Mouse (Mus musculus): Measurements from ENCODE around the gene Fut2.
A peak's percentile ranks its signal among the peaks of the same experiment; 100 is the strongest.

Fut2 gene

DNA sequence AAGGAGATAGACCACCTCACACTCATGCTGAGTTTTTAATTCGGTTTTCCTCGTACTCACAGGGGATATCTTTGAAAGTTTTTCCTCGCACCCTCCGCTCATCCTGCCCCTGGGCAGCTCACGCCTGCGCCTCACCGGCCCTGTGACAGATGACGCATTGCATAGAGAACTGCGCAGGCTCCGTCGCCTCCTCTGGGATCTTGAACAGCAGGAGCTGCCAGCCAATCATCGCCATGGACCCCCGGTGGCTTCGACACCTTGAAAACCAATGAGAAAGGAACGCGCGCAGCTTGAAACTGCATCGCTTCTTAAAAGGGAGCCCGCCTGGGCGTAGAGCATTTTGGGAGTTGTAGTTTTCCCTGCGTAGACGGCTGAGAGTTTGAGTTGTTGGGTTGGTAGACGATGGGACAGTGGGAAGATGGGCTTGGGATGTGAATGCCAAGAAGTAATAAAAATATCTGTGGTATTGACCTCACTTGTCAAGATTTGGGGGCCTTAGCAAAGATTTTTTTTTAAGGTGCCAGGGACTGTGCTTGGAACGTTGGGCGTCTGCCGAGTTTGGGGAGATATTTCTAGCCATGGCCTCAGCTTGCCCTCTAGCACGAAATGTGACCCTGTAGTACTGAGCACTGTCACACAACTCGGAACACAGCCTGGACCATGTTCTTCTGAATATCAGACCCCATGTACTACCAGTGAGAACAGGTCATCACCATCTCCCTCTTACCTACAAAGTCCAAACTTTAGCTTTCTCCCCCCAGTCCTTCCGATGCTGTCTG is 27.4 kb downstream of the Fut2 start:
- peak; percentile 98 for DNase-seq (ENCODE audit: low spot score in 2 of 2)

DNA sequence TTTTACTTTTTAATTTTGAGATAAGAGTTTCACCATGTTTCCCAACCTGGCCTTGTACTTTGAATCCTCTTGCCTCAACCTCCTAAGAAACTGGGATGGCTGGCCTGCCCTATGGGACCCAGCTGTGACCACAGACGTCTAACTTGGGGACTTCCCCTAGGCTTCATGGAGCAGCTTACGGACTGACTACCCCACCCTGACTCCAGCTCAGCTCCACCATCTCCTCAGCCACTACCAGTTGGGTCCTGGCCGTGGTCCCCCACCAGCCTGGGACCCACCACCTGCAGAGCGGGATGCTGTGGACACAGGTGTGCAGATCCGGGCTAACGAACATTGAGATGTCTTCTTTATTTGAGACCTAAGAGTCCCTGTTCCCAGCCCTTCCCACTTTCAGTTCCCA is 28.5 kb downstream of the Fut2 start:
- no peak for DNase-seq (ENCODE audit: low spot score in 2 of 2)

DNA sequence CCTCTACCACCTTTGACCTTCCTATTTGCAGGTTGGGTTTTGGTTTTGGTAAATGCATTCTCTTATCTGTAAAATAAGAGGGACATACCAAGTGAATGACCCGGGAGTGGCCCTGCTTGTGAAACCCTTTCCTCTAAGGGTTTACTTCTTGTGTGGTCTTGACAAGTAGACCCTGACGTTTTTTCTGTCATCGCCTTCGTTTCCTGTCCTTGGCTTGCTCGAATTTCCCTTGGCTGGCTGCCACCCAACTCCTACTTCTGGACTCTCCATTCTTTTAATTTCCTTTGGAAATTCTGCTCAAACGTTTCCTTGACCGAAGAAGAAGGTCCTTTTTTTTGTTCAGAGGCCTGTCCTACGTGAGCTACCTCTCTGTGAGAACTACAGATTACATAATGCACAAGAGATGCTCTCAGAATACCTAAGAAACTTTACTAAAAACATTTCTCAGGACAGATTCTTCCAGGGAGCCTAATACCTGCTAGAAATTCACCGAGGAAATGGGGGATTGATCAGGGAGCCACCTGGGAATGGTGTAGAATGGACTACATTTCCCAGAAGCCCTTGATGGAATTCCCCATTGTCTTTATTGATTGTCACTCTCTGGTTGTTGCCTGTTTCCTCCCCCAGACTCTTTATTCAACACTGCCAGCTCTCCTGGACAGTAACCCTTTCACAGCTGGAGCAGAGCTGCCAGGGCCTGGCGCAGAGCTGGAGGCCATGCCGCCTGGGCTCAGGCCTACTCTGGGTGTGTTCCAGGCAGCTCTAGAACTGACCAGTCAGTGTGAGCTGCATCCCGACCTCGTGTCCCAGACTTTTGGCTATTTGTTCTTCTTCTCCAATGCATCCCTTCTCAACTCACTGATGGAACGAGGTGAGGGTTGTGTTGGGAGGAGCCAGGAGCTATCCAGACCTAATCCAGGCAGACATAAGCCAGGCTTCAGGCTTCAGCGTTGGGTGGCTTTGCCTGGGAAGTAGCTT is 30.2 kb downstream of the Fut2 start:
- no peak for DNase-seq (ENCODE audit: low spot score in 2 of 2)

DNA sequence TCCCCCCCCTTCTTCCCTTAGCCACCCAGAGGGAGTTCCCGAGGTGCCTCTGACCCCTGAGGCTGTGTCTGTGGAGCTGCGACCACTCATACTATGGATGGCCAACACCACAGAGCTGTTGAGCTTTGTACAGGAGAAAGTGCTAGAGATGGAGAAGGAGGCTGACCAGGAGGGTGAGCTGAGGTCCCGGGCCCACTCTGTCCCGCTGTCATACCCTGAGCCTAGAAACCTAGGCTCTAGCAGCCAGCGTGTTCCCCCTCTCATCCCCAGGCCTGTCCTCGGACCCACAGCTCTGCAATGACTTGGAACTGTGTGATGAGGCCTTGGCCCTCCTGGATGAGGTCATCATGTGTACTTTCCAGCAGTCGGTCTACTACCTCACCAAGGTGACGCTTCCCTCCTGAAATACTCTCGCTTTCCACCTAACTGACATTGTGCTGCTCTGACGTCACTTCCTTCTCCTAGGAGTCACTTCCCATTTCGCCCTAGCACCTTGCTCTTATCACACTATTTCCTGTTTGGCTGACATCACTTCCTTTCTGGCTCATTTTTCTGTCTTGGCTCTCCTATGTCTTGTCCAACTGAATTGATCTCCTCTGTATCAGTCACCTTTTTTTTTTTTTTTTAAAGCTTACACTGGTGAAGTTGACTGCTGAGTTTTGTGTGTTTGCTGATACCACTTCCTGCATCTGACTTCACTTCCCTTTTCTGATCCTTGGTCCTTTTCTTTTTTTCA is 31.1 kb downstream of the Fut2 start:
- DNase-seq (ENCODE audit: low spot score in 2 of 2) = no peak

DNA sequence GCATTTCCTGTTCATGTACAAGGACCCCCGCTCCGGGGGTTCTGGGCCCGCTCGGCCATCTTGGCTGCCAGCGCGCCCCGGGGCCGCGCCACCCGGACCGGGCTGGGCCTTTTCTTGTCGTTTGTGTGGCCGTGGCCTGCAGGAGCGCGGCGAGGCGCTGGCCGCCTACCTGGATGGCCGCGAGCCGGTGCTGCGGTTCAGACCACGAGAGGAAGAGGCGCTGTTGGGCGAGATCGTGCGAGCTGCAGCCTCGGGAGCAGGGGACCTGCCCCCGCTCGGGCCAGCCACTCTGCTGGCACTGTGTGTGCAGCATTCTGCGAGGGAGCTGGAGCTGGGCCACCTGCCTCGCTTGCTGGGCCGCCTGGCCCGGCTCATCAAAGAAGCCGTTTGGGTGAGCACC is 33.7 kb downstream of the Fut2 start:
- DNase-seq (ENCODE audit: low spot score in 2 of 2) = peak in 1 of 2 experiments; percentile 32

DNA sequence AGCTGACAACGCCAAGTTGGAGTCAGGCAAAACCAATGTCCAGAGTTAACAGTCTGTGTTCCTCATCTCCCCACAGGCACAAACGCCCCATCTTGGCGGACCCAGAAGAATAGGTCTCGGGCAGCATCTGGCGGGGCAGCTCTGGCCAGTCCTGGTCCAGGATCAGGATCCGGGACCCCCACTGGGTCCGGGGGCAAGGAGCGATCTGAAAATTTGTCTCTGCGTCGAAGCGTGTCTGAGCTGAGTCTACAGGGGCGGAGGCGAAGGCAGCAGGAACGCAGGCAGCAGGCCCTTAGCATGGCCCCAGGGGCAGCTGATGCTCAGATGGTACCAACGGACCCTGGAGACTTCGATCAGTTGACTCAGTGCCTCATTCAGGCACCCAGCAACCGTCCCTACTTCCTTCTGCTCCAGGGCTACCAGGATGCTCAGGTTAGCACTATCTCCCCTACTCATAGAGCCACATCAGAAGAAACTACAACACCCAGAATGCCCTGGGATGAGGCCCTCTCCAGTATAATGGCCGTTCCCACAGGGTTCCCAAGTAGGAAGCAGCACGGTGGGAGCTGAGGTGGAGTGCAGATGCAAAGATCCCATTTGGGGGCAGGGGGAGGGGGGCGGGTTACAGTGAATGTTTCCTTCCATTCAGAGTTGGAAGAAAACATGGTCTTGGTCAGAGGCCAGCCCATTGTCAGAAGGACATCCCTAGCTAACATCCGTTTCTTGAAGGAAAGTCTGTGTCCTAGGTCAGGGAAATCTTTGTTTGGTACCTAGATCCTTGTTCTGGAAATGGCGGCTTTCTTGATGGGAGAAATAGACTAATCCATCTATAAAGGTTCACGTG is 35.9 kb downstream of the Fut2 start:
- DNase-seq (ENCODE audit: low spot score in 2 of 2) = no peak

DNA sequence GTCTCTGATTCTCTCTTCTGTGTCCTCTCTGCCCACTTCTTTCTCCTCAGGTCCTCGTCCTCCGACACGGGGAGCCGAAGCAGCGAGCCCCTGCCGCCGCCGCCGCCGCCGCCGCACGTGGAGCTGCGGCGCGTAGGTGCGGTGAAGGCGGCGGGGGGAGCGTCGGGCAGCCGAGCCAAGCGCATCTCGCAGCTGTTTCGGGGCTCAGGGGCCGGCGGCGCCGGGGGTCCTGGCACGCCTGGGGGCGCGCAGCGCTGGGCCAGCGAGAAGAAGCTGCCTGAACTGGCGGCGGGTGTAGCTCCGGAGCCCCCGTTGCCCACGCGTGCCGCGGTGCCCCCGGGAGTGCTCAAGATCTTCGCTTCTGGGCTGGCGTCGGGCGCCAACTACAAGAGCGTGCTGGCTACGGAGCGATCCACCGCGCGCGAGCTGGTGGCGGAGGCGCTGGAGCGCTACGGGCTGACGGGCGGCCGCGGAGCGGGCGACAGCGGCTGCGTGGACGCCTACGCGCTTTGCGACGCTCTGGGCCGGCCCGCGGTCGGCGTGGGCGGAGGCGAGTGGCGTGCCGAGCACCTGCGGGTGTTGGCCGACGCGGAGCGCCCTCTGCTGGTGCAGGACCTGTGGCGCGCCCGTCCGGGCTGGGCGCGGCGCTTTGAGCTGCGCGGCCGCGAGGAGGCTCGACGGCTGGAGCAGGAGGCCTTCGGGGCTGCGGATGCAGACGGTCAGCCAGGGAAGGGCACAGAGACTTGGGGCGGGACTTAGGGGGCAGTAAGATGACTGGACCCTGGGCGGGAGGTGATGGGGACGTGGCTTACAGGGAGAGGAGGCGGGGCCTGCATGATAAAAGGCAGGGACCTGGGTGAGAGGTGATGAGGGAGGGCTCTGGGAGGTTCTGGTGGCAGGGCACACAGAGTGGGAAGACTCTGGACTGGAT is 37.6 kb downstream of the Fut2 start:
- DNase-seq (ENCODE audit: low spot score in 2 of 2) = peak; percentile 76 to 78

DNA sequence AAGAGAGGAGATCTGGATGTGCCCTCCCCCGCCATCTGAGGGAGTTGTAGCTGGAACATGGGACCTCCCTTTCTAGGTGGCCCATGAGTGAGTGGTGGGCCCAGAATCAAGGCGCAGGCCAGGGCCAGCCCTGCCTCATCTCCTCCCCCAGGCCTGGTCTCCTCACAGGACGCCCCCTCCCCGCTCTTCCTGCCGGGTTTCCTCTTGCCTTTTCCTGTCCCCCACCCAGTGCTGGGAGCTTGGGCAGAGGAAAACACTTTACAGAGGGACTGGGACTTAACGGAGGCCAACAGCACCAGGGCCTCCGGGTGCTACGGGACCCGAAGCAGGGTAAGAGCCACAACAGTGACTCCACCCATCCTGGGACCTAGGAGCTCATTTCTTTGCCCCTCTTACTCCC is 38.9 kb downstream of the Fut2 start, which contains the start of gene Rasip1:
TSS of gene Rasip1 (plus strand) at position 228 of the 400 bp plus-strand sequence.
- no peak for DNase-seq (ENCODE audit: low spot score in 2 of 2)

DNA sequence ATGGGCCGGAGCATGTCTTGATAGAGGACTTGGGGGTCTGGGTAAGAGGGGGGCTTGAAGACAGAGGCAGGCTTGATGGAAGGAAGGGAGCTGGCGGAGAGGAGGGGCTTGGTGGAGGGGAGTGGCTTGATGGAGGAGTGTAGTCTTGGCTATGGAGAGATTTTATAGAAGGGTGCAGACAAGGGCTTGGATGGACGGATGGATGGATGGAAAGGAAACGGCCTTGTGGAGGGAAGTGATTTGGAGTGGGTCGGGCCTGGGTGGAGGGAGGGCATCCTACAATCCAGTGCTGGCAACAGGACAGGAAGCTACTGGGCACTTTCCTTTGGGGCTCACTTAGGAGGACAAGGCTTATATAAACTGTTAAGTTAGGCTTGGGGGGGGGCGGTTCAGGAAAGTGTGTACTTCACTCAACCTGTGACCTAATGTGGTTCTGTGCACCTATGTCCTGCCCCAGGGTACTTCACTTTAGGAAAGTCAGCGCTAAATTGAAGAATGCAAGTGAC is 39.6 kb downstream of the Fut2 start:
- DNase-seq (ENCODE audit: low spot score in 2 of 2) = no peak

DNA sequence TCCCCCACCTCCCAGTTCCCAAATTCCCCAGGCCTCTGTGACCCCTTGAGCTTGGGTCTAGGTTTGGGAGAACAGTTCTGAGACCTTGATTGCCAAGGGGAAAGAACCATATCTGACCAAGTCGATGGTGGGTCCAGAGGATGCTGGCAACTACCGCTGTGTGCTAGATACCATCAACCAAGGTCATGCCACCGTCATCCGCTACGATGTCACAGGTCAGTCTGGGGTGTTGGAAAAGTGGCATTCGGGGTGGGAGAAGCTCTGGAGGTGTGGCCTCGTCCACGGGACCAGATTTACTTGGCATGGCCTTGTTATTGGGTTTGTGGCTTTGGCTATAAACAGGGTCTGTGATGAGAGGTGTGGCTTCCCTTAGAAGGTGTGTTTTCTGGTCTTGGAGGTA is 40.7 kb downstream of the Fut2 start:
- no peak for DNase-seq (ENCODE audit: low spot score in 2 of 2)

DNA sequence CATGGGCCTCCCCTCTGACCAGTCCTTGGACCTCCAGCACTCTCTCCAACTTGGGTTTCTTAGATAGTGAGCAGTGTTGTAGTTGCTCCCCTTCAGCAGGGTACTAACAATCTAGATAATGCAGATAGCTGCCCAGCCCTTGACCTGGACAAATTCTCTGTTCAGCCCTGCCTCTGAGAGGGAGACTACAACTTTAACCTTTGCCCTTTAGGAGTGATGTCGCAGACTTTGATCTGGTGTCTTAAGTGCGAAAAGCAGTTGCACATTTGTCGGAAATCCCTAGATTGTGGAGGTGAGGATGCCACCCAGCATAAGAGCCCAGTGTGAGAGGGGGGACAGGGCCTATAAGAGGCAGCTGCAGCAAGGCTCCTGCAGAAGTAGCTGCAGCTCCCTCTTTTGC is 41.5 kb downstream of the Fut2 start:
- no peak for DNase-seq (ENCODE audit: low spot score in 2 of 2)

DNA sequence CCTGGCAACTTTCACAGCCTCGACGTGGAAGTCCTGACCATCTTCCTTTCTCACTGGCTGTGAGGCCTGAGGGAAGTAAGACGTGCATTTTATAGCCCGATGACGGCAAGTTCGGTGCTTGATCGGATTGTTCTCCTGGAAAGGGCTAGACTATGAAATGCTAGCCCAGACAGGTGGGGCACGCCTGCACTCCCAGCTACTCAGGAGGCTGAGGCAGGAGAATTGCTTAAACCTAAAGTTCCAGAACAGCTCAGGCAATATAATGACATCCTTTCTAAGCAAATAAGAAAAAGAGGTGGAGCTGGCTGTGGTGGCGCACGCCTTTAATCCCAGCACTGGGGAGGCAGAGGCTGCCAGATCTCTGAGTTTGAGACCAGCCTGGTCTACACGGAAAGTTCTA is 42.7 kb downstream of the Fut2 start:
- DNase-seq (ENCODE audit: low spot score in 2 of 2) = no peak

DNA sequence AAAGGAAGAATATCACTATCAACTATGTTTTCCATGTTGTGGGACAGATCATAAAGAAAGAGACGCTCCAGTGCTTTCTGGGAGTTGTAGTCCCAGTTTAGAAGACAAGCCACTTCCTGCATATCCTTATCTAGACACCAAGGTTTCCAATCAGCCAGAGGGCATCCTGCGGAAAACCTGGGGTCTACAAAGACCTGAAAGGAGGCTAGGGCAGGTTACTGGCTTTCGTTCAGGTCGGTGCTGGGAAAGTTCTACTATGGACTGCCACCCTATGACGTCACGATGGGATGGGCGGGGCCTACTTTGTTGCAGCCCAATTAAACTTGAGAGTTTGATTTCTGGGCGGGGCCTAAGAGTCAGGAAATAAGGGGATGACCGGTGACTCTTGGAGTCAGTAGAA is 44.8 kb downstream of the Fut2 start, which contains the start of gene Izumo1:
TSS of gene Izumo1 (plus strand) at position 369 of the 400 bp plus-strand sequence.
- DNase-seq (ENCODE audit: low spot score in 2 of 2) = no peak

DNA sequence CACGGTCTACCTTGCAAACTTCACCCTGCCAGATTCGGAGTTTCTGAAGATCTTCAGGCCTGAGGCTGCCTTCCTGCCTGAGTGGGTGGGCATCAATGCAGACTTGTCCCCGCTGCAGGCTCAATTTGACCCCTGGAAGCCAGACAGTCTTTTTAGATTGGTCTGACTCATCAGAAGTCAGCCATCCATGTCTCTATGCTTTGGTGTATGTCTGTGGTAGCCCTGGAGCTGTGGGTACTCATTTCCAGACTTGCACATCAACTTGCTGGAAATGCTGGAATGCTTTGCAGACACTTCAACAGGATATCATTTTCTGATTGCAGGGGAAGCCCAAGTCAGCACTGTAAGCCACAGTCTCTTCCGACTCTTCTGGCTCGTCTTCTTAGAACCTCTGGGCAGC is 46.6 kb downstream of the Fut2 start:
- DNase-seq (ENCODE audit: low spot score in 2 of 2) = no peak

DNA sequence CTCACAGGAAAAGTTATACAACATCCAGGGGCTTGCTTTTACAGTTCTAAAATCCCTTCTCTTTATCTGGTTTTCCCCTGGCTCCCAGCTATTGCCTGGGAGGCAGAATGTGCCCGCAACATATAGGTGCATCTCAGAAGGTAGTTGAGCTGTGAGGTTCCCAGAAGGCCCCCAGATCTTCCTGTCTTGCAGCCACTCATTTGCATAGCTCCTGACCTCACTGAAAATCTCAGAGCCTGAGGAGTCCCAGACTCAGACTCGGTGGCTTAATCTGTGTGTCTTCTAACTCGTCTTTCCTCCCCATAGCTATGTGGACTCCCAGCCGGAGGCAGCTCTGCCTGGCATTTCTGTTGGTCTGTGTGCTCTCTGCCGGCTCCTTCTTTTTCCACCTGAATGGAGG is 47.9 kb downstream of the Fut2 start:
- no peak for DNase-seq (ENCODE audit: low spot score in 2 of 2)

DNA sequence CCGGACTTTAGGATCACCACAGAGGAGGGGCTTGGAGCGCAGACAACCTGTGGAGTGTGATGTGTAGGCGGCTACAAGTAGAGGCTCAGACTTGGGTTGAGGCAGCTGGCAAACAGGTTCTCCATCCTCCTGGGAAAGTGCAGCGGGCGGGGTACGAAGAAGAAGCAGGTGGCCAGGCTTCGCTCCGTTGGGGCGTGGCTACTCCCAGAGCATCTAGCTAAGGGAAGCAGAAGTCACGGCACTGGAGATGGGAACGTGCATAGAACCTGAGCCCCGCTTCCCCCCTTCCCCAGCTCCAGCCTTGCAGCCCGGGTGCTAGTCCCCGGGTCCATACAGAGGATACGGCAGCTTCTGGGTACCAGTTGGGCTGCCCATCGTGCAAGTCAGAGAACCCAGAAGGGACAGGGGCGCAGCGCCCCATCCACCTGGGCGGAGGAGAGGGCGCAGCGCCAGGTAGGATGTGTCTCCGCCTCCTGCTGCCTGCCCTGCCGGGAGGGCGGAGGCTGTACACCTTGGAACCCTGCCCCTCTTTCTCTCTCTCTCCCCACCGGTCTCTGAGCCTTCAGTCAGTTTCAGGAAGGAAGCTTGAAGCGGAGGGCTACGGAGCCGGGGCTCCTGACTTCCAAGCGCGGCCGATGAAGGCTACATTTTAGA is 49.0 kb downstream of the Fut2 start, which contains the start of gene Fut1:
TSS of gene Fut1 (plus strand) at position 248 of the 654 bp plus-strand sequence.
- peak in 1 of 2 experiments; percentile 43 for DNase-seq (ENCODE audit: low spot score in 2 of 2)

DNA sequence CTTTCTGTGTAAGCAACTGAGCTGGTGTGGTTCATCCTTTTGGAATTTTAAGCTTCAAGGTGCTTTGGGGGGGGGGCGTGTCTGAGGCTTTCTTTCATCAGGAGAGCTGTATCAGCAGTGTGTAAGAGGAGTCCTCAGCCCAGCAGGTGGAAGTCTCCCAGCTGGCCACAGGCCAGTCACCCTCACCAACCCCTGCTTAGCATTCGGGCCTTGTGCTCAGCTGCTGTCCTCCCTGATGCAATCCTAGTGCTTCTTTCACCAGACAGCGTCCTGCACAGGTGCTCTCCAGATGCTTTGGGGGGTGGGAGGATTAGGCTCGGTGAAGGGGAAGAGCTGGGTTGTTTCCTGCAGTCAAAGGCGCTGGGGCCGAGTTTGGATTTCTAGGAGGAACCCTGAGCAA is 49.9 kb downstream of the Fut2 start:
- DNase-seq (ENCODE audit: low spot score in 2 of 2) = no peak

DNA sequence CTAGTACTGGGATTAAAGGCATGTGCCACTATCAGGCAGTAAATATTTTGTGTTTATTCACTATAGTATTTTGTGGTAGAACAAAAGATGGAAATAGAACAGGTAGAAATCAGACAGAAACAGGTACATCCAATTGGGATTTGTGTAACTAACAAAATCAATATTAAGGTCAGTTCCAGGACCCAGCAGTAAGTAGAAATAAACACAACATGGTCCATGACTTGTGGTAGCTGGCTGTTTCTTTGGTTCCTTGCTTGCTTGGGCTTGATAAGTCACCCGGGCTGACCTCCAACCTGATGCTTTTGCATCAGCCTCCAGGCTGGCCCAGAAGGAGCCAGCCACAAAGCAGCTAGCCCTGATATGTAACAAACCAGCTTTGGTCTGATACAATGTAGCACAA is 56.7 kb downstream of the Fut2 start:
- no peak for DNase-seq (ENCODE audit: low spot score in 2 of 2)

DNA sequence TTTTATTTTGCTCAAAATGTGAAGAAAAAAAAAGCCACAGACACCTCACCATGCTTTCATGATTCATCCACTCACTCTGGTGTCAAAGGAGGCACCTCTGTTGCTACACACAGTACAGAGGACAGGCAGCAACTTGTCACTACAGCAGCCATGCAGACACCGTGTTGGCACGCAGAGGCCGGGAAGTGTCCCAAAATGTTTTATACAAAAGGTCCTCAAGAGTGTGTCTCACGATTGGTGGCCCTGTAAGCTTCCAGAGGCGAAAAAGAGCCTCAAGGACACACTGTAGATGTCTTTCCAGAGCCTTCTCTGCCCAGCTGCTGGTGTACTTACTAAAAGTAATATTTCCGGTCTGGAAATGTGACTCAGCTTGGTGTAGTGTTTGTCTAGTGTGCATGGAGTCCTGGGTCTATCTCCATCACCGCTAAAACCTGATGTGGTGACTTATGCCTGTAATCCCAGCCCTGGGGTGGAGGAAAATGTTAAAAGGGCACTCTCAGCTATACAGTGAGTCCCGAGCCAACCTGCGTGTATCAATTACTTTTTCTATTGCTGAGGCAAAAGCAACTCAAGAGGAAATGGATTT is 60.4 kb downstream of the Fut2 start:
- DNase-seq (ENCODE audit: low spot score in 2 of 2) = no peak
